Mouse (Mus musculus) ES-E14 (cell line): ENCODE results near the gene Zbtb40.

ENCODE experiments used
- ZC3H11A ChIP-seq: IDR thresholded peaks from 2 replicates; pipeline ENCODE4 v1.6.1; 2012; ENCODE audit warnings: low read depth, mild to moderate bottlenecking, inconsistent platforms, low read length, borderline replicate concordance
- ZNF384 ChIP-seq: IDR thresholded peaks from 2 replicates; pipeline ENCODE4 v1.6.1; 2012; ENCODE audit warnings: low read depth, low read length, inconsistent platforms

DNA sequence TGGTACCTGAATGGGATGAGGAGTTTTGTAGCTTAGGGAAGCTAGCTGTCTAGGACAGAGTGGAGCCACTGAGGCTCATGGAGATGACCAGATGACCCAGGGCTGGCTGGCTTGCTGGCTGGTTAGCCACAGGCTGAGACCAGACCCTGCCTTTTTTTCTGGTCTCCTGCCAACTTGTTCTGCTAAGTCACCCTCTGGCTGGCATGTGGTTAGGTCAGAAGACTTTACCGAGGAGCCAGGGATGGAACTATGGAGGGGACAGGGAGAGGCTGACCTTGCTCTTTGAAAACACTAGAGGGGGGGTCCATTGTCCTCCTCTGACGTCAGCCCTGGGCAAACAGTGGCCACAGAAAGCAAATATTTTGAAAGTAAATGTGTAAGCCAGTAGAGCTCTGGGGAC lies 28.6 kb upstream of the Zbtb40 start:
- TF ChIP-seq ZC3H11A (no peak), ZNF384 (no peak)
